In the genomic region with DNA sequence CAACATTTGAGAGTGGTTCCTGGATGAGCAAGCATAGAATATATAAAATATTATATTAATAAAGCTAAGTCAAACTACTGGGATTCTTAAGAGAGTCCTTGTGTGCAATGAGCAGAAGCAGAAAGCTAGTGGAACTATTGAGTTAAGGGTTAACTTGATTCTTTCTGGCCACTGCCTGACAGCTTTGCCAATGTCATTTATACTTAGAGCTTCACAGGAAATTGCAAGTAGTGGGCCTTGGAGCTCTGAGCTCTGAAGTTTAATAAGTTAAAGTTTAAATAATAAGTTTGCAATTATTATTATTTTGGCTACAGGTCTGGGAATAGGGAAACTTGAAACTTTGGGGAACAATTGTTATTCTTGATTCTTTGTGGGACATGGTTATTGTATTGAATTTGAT, we compare ENCODE assay signal across 22 mouse cellular contexts.
DNase-seq lines count a peak whose midpoint lies in the region; ATAC-seq and TF ChIP-seq lines count a peak whose summit lies in the region.
"Had no signal": no experiment of that assay in that cellular context is flagged by ENCODE, and none has a peak within 500 bp of the region (broad histone marks: within the 10 kb centered on the region; RNA-seq: fewer than 3 reads in every experiment).

No protein-coding gene starts in this region.

- no peak for TF ChIP-seq CTCF in kidney, adult 2 months (conservative IDR thresholded peaks at IDR 0.05; ENCODE audit: insufficient read depth, insufficient read length, low read depth, low read length)

- no peak for TF ChIP-seq POLR2A in kidney, adult 2 months (IDR thresholded peaks at IDR 0.05; ENCODE audit: low read depth, low read length)

- DNase-seq in kidney, adult 11 months = peak; percentile 21
- DNase-seq in kidney, adult 2 months = peak; percentile 63
- no peak for DNase-seq in kidney, postnatal 10 days
- DNase-seq in kidney, adult 8-10 months = peak; percentile 7 to 49
- no peak for DNase-seq in kidney, postnatal 14 days
- peak; percentile 63 for DNase-seq in kidney, adult 9 months
- DNase-seq: adrenal gland, adult 2 months; adrenal gland, adult 8-10 months; adrenal gland, postnatal 10 days; adrenal gland, postnatal 14 days; adrenal gland, postnatal 25 days; adrenal gland, postnatal 36 days; B cell, adult 2 months; cerebellum, adult 11 months; cerebellum, adult 11-12 months had no signal

- no peaks in the 10 kb centered on the region for H3K4me1 ChIP-seq in kidney, embryonic 15.5 days
- no peaks in the 10 kb centered on the region for H3K4me1 ChIP-seq in kidney, adult 2 months (ENCODE audit: control insufficient read depth, insufficient read depth, low read length)
- no peaks in the 10 kb centered on the region for H3K4me1 ChIP-seq in kidney, embryonic 16.5 days (ENCODE audit: insufficient read depth, low read length)

- no peaks in the 10 kb centered on the region for H3K27me3 ChIP-seq in kidney, embryonic 15.5 days
- no peaks in the 10 kb centered on the region for H3K27me3 ChIP-seq in kidney, adult 2 months (replicated peaks; ENCODE audit: control insufficient read depth, insufficient read depth, low read length)
- H3K27me3 ChIP-seq in kidney, embryonic 16.5 days (ENCODE audit: insufficient read depth, low read length) = no peaks in the 10 kb centered on the region
- H3K27me3 ChIP-seq: CH12.LX had no signal

- H3K4me2 ChIP-seq in kidney, embryonic 15.5 days = no peak overlapping the region
- no peak overlapping the region for H3K4me2 ChIP-seq in kidney, embryonic 16.5 days (replicated peaks; ENCODE audit: low read depth, low read length)

- no peak for ATAC-seq in kidney, embryonic 15.5 days (replicated peaks; ENCODE audit: low FRiP score)
- no peak for ATAC-seq in kidney, embryonic 16.5 days (ENCODE audit: low FRiP score, low TSS enrichment)
- ATAC-seq: activated CD4-positive, CD25-positive, alpha-beta regulatory T cell, adult 4 months; CD4-positive, CD25-positive, alpha-beta regulatory T cell, adult 4 months; Patski had no signal

- no peaks in the 10 kb centered on the region for H3K9me3 ChIP-seq in kidney, embryonic 15.5 days (replicated peaks)
- no peaks in the 10 kb centered on the region for H3K9me3 ChIP-seq in kidney, embryonic 16.5 days (ENCODE audit: low read length)
- H3K9me3 ChIP-seq: G1E had no signal

- H3K27ac ChIP-seq in kidney, embryonic 15.5 days = no peak overlapping the region
- no peak overlapping the region for H3K27ac ChIP-seq in kidney, adult 2 months (ENCODE audit: insufficient read depth, low read depth, low read length)
- no peak overlapping the region for H3K27ac ChIP-seq in kidney, embryonic 16.5 days (ENCODE audit: low read length)

- no peak overlapping the region for H3K9ac ChIP-seq in kidney, embryonic 15.5 days
- no peak overlapping the region for H3K9ac ChIP-seq in kidney, embryonic 16.5 days (replicated peaks; ENCODE audit: low read length)

- no peak overlapping the region for H3K4me3 ChIP-seq in kidney, embryonic 15.5 days (replicated peaks)
- H3K4me3 ChIP-seq in kidney, adult 2 months (ENCODE audit: insufficient read depth, low read depth, low read length) = no peak overlapping the region
- H3K4me3 ChIP-seq in kidney, embryonic 16.5 days (ENCODE audit: low read length) = no peak overlapping the region

- H3K36me3 ChIP-seq in kidney, embryonic 15.5 days = no peaks in the 10 kb centered on the region
- H3K36me3 ChIP-seq in kidney, adult 2 months (ENCODE audit: control insufficient read depth, insufficient read depth, low read length) = no peaks in the 10 kb centered on the region
- no peaks in the 10 kb centered on the region for H3K36me3 ChIP-seq in kidney, embryonic 16.5 days (ENCODE audit: insufficient read depth, low read length)
- H3K36me3 ChIP-seq: G1E had no signal

Comparison
In these comparisons a context has a peak if more than half of its experiments do, and no peak if none do; other contexts are left out.
1. DNase-seq: peak in kidney, adult 11 months (single experiment), kidney, adult 2 months (single experiment), kidney, adult 8-10 months (2 of 2) and kidney, adult 9 months (single experiment); none in kidney, postnatal 10 days (single experiment) and kidney, postnatal 14 days (single experiment).